Mouse (Mus musculus) hematopoietic stem cell, adult 5-6 weeks (primary cell): ENCODE measurements at regions not wholly inside any gene's neighbourhood (a gene's known extent, or its start where the extent isn't known, plus 50 kb on each side); places are given as distances from the start of the nearest gene placed in this dataset.

Experiments
- ATAC-seq, 2 experiments: fragments of 125-278 bp in 1 of 2; replicated peaks in 1 of 2; 2 replicates each; pipeline ENCODE4 v1.8.0; 2016 to 2017; ENCODE audit warnings: inconsistent platforms in 2 of 2, mild to moderate bottlenecking in 2 of 2, moderate number of reproducible peaks in 2 of 2, low read depth in 1 of 2, moderate TSS enrichment in 1 of 2; ENCODE audit not compliant: low FRiP score in 2 of 2, poor library complexity in 2 of 2, severe bottlenecking in 2 of 2, insufficient read depth in 1 of 2, low TSS enrichment in 1 of 2

DNA sequence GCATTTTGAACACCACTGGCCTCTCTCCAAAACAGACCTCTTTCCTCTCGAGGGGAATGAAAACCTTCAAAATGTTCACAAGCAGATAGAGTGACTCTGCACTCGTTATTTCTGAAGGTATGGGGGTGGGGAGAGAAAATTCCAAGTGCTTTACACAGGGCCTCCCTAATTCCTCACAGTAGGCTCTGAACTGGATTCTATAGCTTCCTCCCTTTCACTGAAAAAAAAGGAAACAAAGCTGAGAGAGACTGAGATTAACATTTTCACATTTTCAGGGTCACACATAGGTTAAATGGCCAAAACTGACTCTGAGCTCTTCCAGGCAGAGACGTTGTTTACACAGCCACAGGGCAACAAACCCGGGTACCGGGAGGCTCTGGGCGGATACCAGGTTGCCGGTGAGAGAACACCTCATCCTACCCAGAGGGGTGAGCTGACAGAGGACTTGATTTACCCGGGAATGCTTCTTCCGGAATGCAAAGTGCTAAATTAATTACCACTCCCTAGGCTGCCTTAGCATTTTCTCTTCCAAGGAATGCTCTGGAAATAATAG is 98.5 kb downstream of the Tmco5 start:
- no peak for ATAC-seq

DNA sequence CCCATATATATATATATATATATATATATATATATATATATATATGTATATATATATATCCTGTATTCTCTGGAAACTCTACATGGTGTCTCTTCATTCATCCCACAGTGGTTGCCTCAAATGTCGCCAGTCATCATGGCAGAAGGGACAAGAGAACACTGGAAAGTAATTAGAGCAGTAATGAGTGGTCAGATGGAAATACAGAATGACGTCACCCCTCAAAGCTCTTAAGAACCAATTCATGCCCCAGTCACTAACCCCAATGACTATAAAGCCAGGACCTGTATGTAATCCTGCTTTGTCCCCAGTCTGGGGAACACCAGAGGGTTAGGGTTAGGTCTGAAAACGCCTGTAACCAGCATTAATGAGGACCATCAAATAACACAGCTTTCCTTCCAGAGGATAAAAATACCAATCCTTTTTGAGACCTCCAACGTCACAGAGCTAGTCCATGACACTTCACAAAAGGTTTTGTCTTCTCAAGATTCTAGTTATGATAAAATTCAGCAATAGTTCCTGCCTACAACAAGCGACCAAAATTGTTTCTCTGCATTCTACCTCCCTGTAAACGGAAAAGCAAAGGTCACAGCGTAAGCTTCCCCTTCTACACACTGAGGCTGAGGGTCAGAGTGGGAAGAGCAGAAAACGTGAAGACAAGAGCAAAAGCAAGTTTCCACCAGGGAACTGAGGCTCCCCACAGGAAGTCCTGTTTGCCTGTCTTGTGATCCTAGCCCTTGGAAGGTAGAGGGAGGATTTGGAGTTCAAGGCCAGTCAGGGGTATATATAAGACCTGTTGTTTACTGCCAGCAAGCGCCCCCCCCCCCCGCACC is 99.5 kb downstream of the Tmco5 start:
- no peak for ATAC-seq

DNA sequence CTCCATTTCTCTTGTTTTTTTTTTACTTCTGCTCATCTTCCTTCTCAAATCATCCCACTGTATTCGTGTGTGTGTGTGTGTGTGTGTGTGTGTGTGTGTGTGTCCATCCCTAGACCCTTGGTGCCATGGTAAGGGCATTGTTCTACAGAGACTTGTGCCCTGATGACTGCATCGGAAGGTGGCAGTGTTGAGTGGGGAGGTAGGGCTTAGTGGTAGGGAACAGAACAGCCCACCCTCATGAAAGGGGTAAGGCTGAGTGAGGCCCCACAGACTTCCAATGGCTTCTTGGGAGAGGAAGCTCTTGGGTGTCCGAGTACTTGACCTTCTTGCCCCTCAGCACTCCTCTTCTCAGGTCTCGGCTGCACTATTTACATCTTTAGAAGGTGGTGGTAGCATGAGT is 100.3 kb downstream of the Tmco5 start:
- ATAC-seq, result no peak

DNA sequence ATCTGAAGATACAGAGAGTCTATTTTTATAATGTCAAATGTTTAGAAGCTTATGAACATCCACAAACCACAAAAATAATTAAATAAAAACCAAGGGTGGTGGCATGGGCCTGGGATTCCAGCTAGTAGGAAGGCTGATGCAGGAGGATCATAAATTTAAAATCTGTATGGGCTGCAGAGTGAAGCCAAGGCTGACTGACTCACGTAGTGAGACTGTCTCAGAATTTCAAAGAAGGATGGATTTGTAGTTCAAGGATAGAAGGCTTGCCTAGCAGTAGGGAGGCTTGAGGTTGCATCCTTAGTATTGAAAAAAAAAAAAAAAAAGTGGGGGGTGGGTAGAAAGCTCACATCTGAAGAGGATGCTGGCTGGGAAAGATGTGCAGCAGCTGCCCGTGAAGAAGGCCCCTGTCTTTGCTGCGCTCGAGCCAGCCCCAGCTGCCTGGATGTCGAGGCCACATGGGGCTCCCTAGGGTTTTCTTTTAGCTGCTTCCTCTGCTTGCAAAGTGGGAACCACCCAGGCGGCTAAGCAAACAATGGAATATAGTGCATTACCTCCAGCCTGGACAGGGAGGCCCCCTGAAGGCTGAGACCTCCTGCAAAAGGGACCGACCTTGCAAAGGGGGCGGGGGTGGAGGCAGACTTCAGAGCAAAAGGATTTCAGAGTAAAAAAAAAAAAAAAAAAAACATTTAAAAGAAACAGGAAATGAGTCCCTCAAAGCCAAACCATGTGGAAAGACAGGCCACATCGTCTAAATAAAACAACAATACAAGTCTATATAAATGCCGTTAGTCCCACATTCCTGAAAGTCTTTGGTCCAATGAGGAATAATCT is 101.3 kb downstream of the Tmco5 start:
- ATAC-seq, result no peak

DNA sequence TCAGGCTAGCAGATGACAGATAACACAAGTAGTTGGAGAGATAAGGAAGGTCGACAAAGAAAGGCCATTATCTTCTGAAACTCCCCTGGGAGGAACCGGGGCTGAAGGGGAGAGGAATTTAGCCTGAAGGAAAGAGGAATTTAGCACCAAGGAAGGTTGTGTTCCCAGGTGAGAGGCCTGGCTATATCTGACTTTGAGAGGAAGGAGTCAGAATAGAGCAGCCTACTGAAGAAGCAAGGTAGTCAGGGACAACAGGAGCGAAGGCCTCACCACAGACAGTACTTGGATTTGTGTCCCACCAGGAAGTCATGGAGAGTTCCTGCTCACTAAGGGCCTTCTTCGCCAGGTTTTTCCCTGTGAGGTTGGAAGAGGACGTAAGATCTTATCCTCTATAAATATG is 102.2 kb downstream of the Tmco5 start:
- no peak for ATAC-seq

DNA sequence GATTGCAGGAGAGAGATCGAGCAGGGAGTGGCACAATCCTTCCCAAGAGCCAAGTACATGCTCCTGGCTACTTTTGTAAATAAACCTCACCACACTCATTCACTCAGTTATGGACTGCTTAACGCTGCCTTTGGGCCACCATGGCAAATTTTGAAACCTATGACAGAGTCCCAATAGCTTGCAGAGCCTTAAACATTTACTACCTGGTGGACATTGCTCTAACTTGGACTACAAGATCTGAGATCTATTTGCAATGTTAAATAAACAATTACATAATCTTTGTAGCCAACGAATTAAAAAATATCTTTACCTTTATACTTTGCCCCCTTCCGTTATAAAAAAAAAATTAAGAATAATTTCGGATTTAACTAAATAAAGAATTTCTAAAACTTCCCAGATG is 104.9 kb downstream of the Tmco5 start:
- ATAC-seq, result no peak

DNA sequence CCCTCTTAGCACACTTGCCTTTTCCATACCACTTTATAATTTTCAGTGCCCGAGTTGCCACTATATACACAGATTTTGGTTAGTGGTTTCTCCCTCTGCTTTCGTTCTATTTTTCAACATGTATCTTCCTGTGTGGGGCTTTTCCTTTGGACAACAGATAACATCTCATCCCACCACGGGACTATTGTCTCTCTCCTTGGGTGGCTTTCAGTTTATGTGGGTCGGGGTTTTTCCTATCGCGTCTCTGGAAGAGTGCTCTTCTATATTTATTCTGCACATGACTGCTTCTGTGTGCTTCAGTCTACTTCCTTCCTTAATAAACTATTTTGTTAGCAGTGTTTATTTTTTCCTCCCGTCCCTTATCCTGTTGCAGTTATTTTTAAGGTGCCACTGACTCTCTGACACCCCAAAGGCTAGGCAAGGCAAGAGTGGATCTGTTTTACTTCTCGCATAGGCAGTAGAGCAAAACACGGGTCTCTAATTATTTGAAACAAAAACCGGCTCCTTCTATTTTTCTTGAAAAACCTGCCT is 105.4 kb downstream of the Tmco5 start:
- ATAC-seq, result no peak

DNA sequence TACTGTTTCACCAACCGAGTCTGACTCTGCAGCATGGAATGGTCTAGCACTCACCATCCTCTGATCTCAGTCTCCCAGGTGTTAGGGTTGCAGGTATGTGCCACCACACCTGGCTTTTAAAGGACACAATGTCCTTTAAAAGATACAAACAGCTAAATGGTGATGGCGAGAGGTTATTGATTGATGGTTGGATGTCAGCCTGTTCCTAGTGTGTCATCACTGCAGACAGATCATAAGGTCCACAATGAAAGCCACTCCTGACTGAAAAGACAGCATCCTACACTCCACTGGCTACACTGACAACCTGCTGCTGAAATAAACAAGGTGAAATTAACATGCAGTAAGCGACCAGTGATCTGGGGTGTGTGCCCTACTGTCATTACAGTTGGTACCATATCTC is 106.1 kb downstream of the Tmco5 start:
- ATAC-seq, result no peak

DNA sequence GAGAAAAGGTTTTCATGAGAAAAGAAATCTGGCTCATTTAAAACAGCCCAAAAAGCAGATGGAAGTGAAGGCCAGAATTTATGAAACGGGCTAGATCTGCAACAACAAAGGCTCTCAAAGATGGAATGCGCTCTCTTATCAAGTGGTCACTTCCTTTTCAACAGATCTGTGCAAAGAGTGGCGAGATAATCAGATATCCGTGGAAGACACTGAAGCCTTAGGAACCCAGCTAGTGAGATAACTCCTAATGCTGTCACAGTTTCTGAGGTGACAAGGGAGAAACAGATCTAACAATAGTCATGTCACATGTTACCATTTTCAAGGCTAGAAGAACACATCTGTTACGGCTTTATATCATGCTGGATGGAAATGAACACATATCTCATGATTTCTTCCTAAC is 107.1 kb downstream of the Tmco5 start:
- ATAC-seq, result no peak

DNA sequence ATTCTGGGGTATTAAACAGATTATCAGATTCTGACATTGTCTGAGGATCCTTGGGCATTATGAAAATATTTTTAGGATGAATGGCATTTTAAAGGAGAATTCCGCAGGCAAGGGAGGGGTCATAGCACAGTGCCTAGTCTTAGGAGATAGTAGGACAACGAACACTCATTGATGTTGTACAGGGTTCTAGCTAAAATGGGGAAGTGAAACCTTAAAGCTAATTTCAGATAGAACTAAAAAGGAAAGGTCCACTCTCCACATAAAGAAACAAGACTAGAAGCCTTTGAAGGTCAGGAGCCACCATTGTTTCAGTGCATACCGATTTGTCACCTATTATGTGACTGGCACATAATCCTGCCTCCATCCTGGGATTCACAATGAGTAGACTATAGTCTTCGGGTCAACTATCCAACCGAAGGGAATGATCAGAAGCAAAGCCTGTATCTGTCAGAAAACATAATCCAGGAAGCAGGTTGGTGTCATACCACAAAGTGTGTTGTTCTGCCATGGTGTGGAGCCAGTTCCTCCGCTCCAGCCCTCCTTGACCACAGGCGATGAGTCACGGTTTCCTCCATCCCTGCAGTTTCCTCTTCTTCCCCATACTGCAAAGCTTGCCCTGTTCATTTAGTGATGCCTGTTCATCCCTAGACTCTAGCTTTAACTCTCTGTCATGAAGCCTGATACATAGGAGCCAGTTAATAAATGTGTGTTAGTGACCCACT is 110.6 kb downstream of the Tmco5 start:
- peak; percentile 92 to 93 for ATAC-seq

DNA sequence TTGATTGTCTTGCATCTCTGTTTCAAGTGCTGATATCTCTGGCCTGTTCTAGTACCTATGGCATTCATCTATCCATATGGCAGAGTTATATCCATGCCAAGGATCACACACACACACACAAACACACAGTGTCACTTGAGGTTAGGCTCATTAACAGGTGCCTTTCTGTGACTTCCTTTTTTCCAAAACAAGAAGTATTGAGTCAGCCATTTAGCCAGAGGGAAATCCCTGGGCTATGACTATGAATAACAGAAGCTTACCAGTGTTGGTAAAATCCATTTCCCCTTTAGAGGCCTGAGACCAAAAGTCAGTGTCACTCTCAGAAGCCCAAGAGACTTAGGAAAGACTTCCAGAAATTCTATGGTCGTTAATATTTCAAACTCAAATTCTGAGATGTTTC is 111.6 kb downstream of the Tmco5 start:
- peak; percentile 86 to 89 for ATAC-seq

DNA sequence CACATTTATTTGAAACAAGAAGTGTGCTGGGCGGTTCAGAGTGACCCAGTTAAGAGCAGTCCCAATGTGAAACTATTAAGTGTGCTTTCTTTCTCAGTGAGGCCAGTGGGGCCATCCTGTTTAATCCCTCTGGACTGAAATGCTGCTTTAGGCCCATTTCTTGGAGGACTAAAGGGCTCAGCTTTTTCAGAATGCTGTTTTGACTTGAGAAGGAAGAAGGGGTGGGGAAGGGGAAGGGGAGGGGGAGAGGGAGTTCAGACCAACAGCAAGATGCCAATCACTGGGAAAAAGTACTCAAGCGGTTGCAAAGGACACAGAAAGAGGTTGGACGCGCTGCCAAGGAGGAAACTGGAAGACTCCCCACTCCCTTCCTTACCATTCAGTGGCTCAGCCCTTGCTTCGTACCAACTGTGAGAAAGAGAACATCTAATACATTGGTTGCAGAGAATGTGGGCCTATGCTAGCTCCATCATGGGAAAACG is 113.1 kb downstream of the Tmco5 start:
- no peak for ATAC-seq

DNA sequence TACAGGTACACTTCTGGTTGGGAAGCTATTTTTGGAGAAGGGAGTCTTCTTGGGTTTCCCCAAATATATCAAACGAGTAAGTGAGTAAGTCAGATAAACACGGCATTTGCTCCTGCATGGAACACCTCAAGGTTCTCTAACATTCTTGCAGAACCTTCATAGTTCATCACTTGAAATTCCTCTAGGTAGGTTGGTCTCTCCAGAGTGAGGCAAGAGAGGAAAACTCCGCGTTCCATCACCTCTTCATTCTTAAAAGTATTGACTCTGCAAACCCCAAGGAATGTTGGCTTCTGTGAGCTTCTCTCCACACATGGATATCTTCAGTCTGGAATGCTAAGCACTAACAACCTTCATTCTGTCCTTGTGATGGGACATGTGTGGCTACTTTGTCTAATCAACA is 115.2 kb downstream of the Tmco5 start:
- ATAC-seq, result no peak

DNA sequence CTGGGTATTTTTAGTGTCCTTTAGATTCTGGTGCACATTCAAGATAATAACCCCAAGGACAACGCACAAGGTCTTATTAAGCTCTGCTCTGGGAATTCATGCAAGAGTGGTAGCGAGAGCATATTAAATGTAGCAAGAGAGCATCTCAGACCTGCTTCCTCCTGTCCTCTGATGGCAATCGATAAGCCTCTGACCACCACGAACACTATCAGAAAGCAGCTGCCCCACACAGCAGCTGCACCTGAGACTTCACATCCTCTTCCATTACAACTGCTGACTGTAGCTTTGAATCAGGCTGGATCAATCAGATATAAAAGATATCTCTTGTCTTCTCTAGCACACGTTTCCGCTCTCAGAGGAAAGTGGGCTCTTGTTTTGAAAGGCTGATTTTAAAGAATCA is 117.8 kb downstream of the Tmco5 start:
- 0 out of 4 replicates have a peak, but pooled peaks of 1 of the 2 experiments have one; percentile 24 for ATAC-seq

DNA sequence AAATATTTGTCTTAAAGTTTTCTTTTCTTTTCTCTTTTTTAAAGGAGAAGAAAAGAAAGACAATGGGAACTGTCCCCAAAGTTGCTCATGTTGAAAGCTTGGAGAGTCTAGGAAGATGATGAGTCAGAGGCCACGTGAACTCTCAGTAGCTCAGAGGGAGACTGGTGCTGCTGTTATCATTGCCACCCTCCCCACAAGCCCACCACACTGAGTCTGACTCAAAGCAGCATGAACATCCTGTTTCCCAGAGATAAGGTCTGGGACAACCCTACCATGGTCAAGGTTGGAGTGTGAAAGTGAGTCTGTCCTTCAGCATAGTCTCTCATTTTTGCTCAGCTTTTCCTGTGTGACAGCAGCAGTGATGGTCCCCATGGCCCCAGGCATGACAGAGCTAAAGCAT is 120.3 kb downstream of the Tmco5 start:
- peak; percentile 84 to 89 for ATAC-seq

DNA sequence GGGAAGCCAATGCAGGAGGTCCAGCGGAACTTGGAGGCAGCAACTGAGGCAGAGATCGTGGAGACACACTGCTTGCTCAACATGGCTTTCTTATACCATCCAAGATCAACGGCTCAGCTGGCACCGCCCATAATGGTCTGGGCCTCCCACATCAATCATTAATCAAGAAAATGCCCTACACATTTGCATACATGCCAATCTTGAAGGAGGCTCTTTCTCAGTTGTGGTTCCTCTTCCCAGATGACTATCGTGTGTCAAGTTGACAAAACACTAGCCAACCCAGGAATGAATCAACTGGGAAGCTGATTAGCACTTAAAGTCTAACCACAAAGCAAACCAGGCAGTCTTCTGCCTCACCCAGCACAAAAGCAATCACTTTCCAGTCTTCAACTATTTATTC is 121.1 kb downstream of the Tmco5 start:
- ATAC-seq, result no peak

DNA sequence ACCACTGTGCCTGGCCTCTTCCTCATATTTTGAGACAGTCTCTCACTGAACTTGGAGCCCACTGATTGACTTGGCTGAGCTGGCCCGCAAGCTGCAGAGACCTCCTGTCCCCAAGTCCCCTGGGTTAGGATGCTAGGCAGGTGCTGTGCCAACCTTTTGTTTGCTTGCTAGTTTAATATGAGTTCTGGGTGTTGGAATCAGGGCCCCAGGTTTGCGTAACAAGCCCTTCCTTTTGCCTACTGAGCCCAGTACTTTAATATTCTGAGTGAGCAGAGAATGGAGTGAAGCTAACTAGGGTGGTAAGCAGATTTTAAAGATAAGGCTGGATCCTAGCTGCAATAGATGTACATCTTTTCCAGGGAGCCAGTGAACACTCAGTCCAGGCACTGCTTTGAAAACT is 117.2 kb upstream of the Spred1 start:
- no peak; a peak in 1 of 4 replicates for ATAC-seq
